9 mouse cellular contexts compared by ENCODE assay signal in the genomic region with DNA sequence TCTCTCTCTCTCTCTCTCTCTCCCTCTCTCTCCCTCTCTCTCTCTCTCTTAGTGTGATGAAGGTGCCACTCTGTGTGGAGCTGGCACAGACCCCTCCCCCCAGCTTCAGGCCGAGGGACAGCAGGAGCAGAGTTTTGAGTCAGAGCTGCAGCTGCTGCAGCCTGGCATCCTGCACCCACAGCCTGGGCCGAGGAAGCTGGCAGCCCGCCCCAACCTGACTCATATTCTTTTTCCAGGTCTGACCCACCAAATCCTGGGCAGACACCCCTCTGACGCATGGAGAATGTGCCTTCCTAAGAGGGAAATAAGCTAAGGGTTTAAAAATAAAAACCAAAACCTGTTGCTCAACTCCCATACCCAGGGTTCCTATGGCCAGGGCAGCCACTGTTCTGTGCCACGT. TPM values are rescaled to one million over a fixed set of nuclear protein-coding genes. Genes with fewer than 3 reads are reported as not detected.
DNase-seq lines count a peak whose midpoint lies in the region; ATAC-seq lines count a peak whose summit lies in the region.
"Had no signal": no experiment of that assay in that cellular context is flagged by ENCODE, and none has a peak within 500 bp of the region (broad histone marks: within the 10 kb centered on the region; RNA-seq: fewer than 3 reads in every experiment).

No protein-coding gene starts in this region.

- no peaks in the 10 kb centered on the region for H3K9me3 ChIP-seq in neural tube, embryonic 14.5 days (ENCODE audit: control insufficient read depth, low read length)
- no peaks in the 10 kb centered on the region for H3K9me3 ChIP-seq in neural tube, embryonic 15.5 days (replicated peaks)
- no peaks in the 10 kb centered on the region for H3K9me3 ChIP-seq in hindbrain, embryonic 14.5 days (ENCODE audit: control insufficient read depth, low read length)
- H3K9me3 ChIP-seq: neural tube, embryonic 12.5 days had no signal

- H3K4me2 ChIP-seq in neural tube, embryonic 14.5 days (ENCODE audit: low read depth, low read length) = no peak overlapping the region
- no peak overlapping the region for H3K4me2 ChIP-seq in neural tube, embryonic 15.5 days
- no peak overlapping the region for H3K4me2 ChIP-seq in hindbrain, embryonic 14.5 days (replicated peaks)
- H3K4me2 ChIP-seq: neural tube, embryonic 12.5 days had no signal

- no peaks in the 10 kb centered on the region for H3K27me3 ChIP-seq in neural tube, embryonic 14.5 days (ENCODE audit: control insufficient read depth, insufficient read depth, low read length)
- H3K27me3 ChIP-seq in neural tube, embryonic 15.5 days (replicated peaks) = no peaks in the 10 kb centered on the region
- H3K27me3 ChIP-seq in hindbrain, embryonic 14.5 days (ENCODE audit: control insufficient read depth, insufficient read depth, low read length) = no peaks in the 10 kb centered on the region
- H3K27me3 ChIP-seq: neural tube, embryonic 12.5 days had no signal

- no peak overlapping the region for H3K4me3 ChIP-seq in neural tube, embryonic 14.5 days (ENCODE audit: low read depth, low read length)
- H3K4me3 ChIP-seq in neural tube, embryonic 15.5 days (replicated peaks) = no peak overlapping the region
- no peak overlapping the region for H3K4me3 ChIP-seq in hindbrain, embryonic 14.5 days (replicated peaks; ENCODE audit: low read length)
- H3K4me3 ChIP-seq: neural tube, embryonic 12.5 days had no signal

- no peak overlapping the region for H3K9ac ChIP-seq in neural tube, embryonic 14.5 days (replicated peaks; ENCODE audit: low read depth, low read length)
- H3K9ac ChIP-seq in neural tube, embryonic 15.5 days (replicated peaks) = no peak overlapping the region
- H3K9ac ChIP-seq in hindbrain, embryonic 14.5 days = no peak overlapping the region
- H3K9ac ChIP-seq: neural tube, embryonic 12.5 days had no signal

- H3K36me3 ChIP-seq in neural tube, embryonic 14.5 days (ENCODE audit: control insufficient read depth, insufficient read depth, low read length) = no peaks in the 10 kb centered on the region
- no peaks in the 10 kb centered on the region for H3K36me3 ChIP-seq in neural tube, embryonic 15.5 days
- H3K36me3 ChIP-seq in hindbrain, embryonic 14.5 days (replicated peaks; ENCODE audit: control insufficient read depth, insufficient read depth) = no peaks in the 10 kb centered on the region
- H3K36me3 ChIP-seq: neural tube, embryonic 12.5 days had no signal

- 54% methylated on average over 5 of the region's 5 CpGs for WGBS in neural tube, embryonic 14.5 days
- 47% methylated on average over 5 of the region's 5 CpGs for whole genome bisulfite sequencing in neural tube, embryonic 15.5 days
- 48% methylated on average over 5 of the region's 5 CpGs for WGBS in hindbrain, embryonic 14.5 days

- DNase-seq in frontal cortex, postnatal 10 days (ENCODE audit: low spot score in 2 of 2) = peak; percentile 61 to 73
- no peak for DNase-seq in hindbrain, embryonic 14.5 days (ENCODE audit: low spot score)
- DNase-seq in lung, postnatal 10 days = peak; percentile 64
- no peak for DNase-seq in spleen, postnatal 36 days (ENCODE audit: low spot score in 2 of 2)

- 0 out of 2 replicates have a peak overlapping the region, but pooled peaks have one; percentile 28 for H3K27ac ChIP-seq in neural tube, embryonic 14.5 days (ENCODE audit: low read depth, low read length)
- no peak overlapping the region for H3K27ac ChIP-seq in neural tube, embryonic 15.5 days (replicated peaks)
- H3K27ac ChIP-seq in hindbrain, embryonic 14.5 days = peak overlapping the region; percentile 51; the same call in 1 of the 2 replicates
- H3K27ac ChIP-seq: neural tube, embryonic 12.5 days had no signal

- ATAC-seq in neural tube, embryonic 14.5 days (ENCODE audit: low read depth) = no peak
- no peak for ATAC-seq in neural tube, embryonic 15.5 days (ENCODE audit: low FRiP score)
- peak; percentile 79 for ATAC-seq in cerebellum, adult (ENCODE audit: insufficient number of reproducible peaks, low FRiP score, low TSS enrichment)
- ATAC-seq in hindbrain, embryonic 14.5 days (ENCODE audit: low FRiP score) = no peak
- no peak for ATAC-seq in megakaryocyte-erythroid progenitor cell, adult 5-6 weeks (replicated peaks; ENCODE audit: low FRiP score, low TSS enrichment, poor library complexity, severe bottlenecking)

- 0 out of 2 replicates have a peak, but pooled peaks cover 14% of the 10 kb centered on the region for H3K4me1 ChIP-seq in neural tube, embryonic 14.5 days (ENCODE audit: control insufficient read depth, insufficient read depth, low read length)
- peaks cover 35% of the 10 kb centered on the region for H3K4me1 ChIP-seq in neural tube, embryonic 15.5 days
- H3K4me1 ChIP-seq in hindbrain, embryonic 14.5 days (replicated peaks; ENCODE audit: control insufficient read depth, insufficient read depth, low read length) = peaks cover 27% of the 10 kb centered on the region

RNA-seq across cellular contexts. Expression of a gene that starts 9.8 kb away (rescaled TPM):
- 0.79 and 1.8 TPM in 2 replicates for polyA plus RNA-seq in neural tube, embryonic 14.5 days (2014; fragmentation: Nextera tagmentation; extraction: Ambion mirVana)
- polyA plus RNA-seq in neural tube, embryonic 15.5 days (2015; fragmentation: Nextera tagmentation; extraction: Ambion mirVana) = 1.9 and 2.0 TPM in 2 replicates
- 1.2 TPM in 2 replicates for polyA plus RNA-seq in hindbrain, embryonic 14.5 days (2014; fragmentation: Nextera tagmentation; extraction: Ambion mirVana)
- total RNA-seq in megakaryocyte-erythroid progenitor cell, adult 5-6 weeks (2014; fragmentation: Nextera tagmentation) = 0.40 and 5.4 TPM in 2 replicates
- 0.11 TPM in 1 of 2 replicates, not detected in the other for total RNA-seq in megakaryocyte-erythroid progenitor cell, adult 5-6 weeks (2017)

Comparison
In these comparisons a context has a peak if more than half of its experiments do, and no peak if none do; other contexts are left out.
1. DNase-seq: peak in frontal cortex, postnatal 10 days (2 of 2) and lung, postnatal 10 days (single experiment); none in hindbrain, embryonic 14.5 days (single experiment) and spleen, postnatal 36 days (0 of 2).